Mouse (Mus musculus) brown adipose tissue, adult 24 weeks (tissue): ENCODE results near the gene Top2a. TPM values are rescaled to one million over a fixed set of nuclear protein-coding genes. Genes with fewer than 3 reads are reported as not detected.

Experiments used
- H3K27ac ChIP-seq: fragments of 200-500 bp; replicated peaks from 2 replicates; pipeline ENCODE4 v1.5.1; 2012; ENCODE audit warnings: low read depth, mild to moderate bottlenecking, low read length
- H3K4me1 ChIP-seq: fragments of 200-500 bp; 2 replicates; pipeline ENCODE4 v1.6.1; 2012; ENCODE audit warnings: low read length, mixed read lengths; ENCODE audit not compliant: control insufficient read depth, insufficient read depth, insufficient read length
- H3K4me3 ChIP-seq: fragments of 200-500 bp; 2 replicates; pipeline ENCODE4 v1.5.1; 2012; ENCODE audit warnings: low read depth, mild to moderate bottlenecking, low read length, moderate library complexity; ENCODE audit not compliant: insufficient read depth
- polyA plus RNA-seq: library from polyadenylated mRNA; stranded (reverse); fragments of >200 nt; gene quantifications from 2 replicates; pipeline ENCODE4 v1.2.4, GENCODE M21; 2012; ENCODE audit not compliant: missing spikeins, insufficient read depth, insufficient read length

The Top2a gene
- polyA plus RNA-seq, 1 experiment = 1.2 TPM

GRCm38 (mm10) chr11:98966499-98967141 is 57.4 kb downstream of the Top2a start:
- no peak overlapping the region for H3K4me3 ChIP-seq
- H3K4me1 ChIP-seq = peaks cover 44% of the 10 kb centered on the region
- no peak overlapping the region for H3K27ac ChIP-seq

GRCm38 (mm10) chr11:98965416-98966077 is 58.4 kb downstream of the Top2a start:
- H3K4me1 ChIP-seq = peaks cover 42% of the 10 kb centered on the region
- H3K4me3 ChIP-seq = no peak overlapping the region

GRCm38 (mm10) chr11:98964616-98965415 is 59.2 kb downstream of the Top2a start:
- no peak overlapping the region; the same call in 1 of the 2 replicates for H3K27ac ChIP-seq
- peaks cover 42% of the 10 kb centered on the region for H3K4me1 ChIP-seq
- no peak overlapping the region for H3K4me3 ChIP-seq

More at GRCm38 (mm10) chr11:98965416-98966077, 58.4 kb downstream of the Top2a start:
- H3K27ac ChIP-seq = no peak overlapping the region

GRCm38 (mm10) chr11:98964201-98964615 is 59.8 kb downstream of the Top2a start:
- Histone ChIP-seq H3K4me1 (peaks cover 38% of the 10 kb centered on the region), H3K27ac (peak overlapping the region; percentile 25), H3K4me3 (peak overlapping the region; percentile 78)

- Histone ChIP-seq H3K4me3 (peak overlapping the region; percentile 78), H3K27ac (peak overlapping the region; percentile 76), H3K4me1 (peaks cover 38% of the 10 kb centered on the region)
Observed at GRCm38 (mm10) chr11:98963191-98964021, 60.6 kb downstream of the Top2a start.

GRCm38 (mm10) chr11:98962421-98963095 is 61.4 kb downstream of the Top2a start:
- peaks cover 38% of the 10 kb centered on the region for H3K4me1 ChIP-seq
- peak overlapping the region; percentile 76 for H3K27ac ChIP-seq
- peak overlapping the region; percentile 78 for H3K4me3 ChIP-seq

GRCm38 (mm10) chr11:98961766-98962165 is 62.2 kb downstream of the Top2a start:
- H3K27ac ChIP-seq = peak overlapping the region; percentile 70; the same call in 1 of the 2 replicates
- peak overlapping the region; percentile 78 for H3K4me3 ChIP-seq
- H3K4me1 ChIP-seq = peaks cover 33% of the 10 kb centered on the region

- Histone ChIP-seq H3K27ac (peak overlapping the region; percentile 70), H3K4me1 (peaks cover 28% of the 10 kb centered on the region)
Observed at GRCm38 (mm10) chr11:98961051-98961592, 62.9 kb downstream of the Top2a start.

GRCm38 (mm10) chr11:98960313-98960906 is 63.6 kb downstream of the Top2a start:
- Histone ChIP-seq H3K4me3 (peak overlapping the region; percentile 78), H3K4me1 (peaks cover 28% of the 10 kb centered on the region), H3K27ac (peak overlapping the region; percentile 70)

More at GRCm38 (mm10) chr11:98961051-98961592, 62.9 kb downstream of the Top2a start:
- peak overlapping the region; percentile 78 for H3K4me3 ChIP-seq

GRCm38 (mm10) chr11:98959437-98960312 is 64.3 kb downstream of the Top2a start:
- Histone ChIP-seq H3K27ac (peak overlapping the region; percentile 85), H3K4me3 (peak overlapping the region; percentile 78), H3K4me1 (peaks cover 28% of the 10 kb centered on the region)

- no peak overlapping the region for H3K27ac ChIP-seq
- H3K4me3 ChIP-seq = no peak overlapping the region
- peaks cover 30% of the 10 kb centered on the region for H3K4me1 ChIP-seq
Observed at GRCm38 (mm10) chr11:98956340-98956739, 67.6 kb downstream of the Top2a start.

- Histone ChIP-seq H3K4me1 (peaks cover 31% of the 10 kb centered on the region), H3K4me3 (no peak overlapping the region), H3K27ac (no peak overlapping the region)
Observed at GRCm38 (mm10) chr11:98955707-98956235, 68.2 kb downstream of the Top2a start.
